In the genomic region with DNA sequence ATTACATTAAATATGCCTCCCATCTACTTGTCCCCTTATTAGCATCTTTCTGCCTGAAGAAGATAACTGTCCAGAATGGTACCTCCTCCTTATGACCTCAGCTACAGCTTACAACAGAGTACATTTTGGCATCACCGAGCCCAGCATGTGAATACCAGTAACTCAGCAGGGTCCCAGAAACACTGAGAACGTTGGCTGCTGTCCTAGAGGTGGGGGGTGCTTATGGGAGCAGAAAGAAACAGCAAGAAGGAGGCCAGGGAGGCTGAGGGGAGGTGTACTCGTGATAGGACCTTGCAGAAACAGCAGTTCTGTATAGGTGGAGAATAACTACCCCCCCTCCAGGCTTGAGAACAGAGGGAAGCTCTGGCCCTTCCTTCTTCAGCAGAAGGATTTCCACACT, we compare ENCODE assay signal across 27 mouse cellular contexts. TPM values are rescaled to one million over a fixed set of nuclear protein-coding genes. Genes with fewer than 3 reads are reported as not detected.
DNase-seq lines count a peak whose midpoint lies in the region; ATAC-seq and TF ChIP-seq lines count a peak whose summit lies in the region.
"Had no signal": no experiment of that assay in that cellular context is flagged by ENCODE, and none has a peak within 500 bp of the region (broad histone marks: within the 10 kb centered on the region; RNA-seq: fewer than 3 reads in every experiment).

No protein-coding gene starts in this region.

- WGBS in forebrain, embryonic 14.5 days: 8% methylated on average over 3 of the region's 3 CpGs
- 12% methylated on average over 3 of the region's 3 CpGs for WGBS in forebrain, embryonic 11.5 days

- no peaks in the 10 kb centered on the region for H3K36me3 ChIP-seq in forebrain, embryonic 14.5 days (ENCODE audit: control insufficient read depth, insufficient read depth, low read length)
- no peaks in the 10 kb centered on the region for H3K36me3 ChIP-seq in forebrain, embryonic 11.5 days (ENCODE audit: control insufficient read depth, insufficient read depth, low read length)
- H3K36me3 ChIP-seq: embryonic facial prominence, embryonic 10.5 days; embryonic facial prominence, embryonic 15.5 days; heart, embryonic 13.5 days; hindbrain, embryonic 15.5 days; liver, embryonic 15.5 days; midbrain, embryonic 10.5 days; neural tube, embryonic 13.5 days had no signal

- ATAC-seq in forebrain, embryonic 14.5 days: no peak
- no peak for ATAC-seq in forebrain, embryonic 11.5 days (replicated peaks; ENCODE audit: low FRiP score)
- ATAC-seq in erythroid progenitor cell, adult 5-6 weeks (replicated peaks; ENCODE audit: low FRiP score, poor library complexity, severe bottlenecking): no peak
- ATAC-seq: activated CD4-positive, CD25-positive, alpha-beta regulatory T cell, adult 4 months; forebrain, postnatal 0 days; midbrain, embryonic 16.5 days had no signal

- H3K4me3 ChIP-seq in forebrain, embryonic 14.5 days (ENCODE audit: low read depth, low read length): no peak overlapping the region
- no peak overlapping the region for H3K4me3 ChIP-seq in forebrain, embryonic 11.5 days (ENCODE audit: low read depth, low read length)
- H3K4me3 ChIP-seq: embryonic facial prominence, embryonic 10.5 days; embryonic facial prominence, embryonic 15.5 days; heart, embryonic 13.5 days; hindbrain, embryonic 15.5 days; liver, embryonic 15.5 days; midbrain, embryonic 10.5 days; myocyte; neural tube, embryonic 13.5 days had no signal

- H3K4me2 ChIP-seq in forebrain, embryonic 14.5 days (ENCODE audit: low read length): no peak overlapping the region
- no peak overlapping the region for H3K4me2 ChIP-seq in forebrain, embryonic 11.5 days (ENCODE audit: low read depth, low read length, severe bottlenecking)
- H3K4me2 ChIP-seq: embryonic facial prominence, embryonic 15.5 days; heart, embryonic 13.5 days; hindbrain, embryonic 15.5 days; liver, embryonic 15.5 days; lung, embryonic 14.5 days; neural tube, embryonic 13.5 days had no signal

- H3K4me1 ChIP-seq in forebrain, embryonic 14.5 days (ENCODE audit: control insufficient read depth, insufficient read depth, low read length): peaks cover 8% of the 10 kb centered on the region
- 0 out of 2 replicates have a peak, but pooled peaks cover 6% of the 10 kb centered on the region for H3K4me1 ChIP-seq in forebrain, embryonic 11.5 days (replicated peaks; ENCODE audit: control insufficient read depth, insufficient read depth, low read length)
- H3K4me1 ChIP-seq: embryonic facial prominence, embryonic 10.5 days; embryonic facial prominence, embryonic 15.5 days; heart, embryonic 13.5 days; hindbrain, embryonic 15.5 days; liver, embryonic 15.5 days; neural tube, embryonic 13.5 days had no signal

- H3K27ac ChIP-seq in forebrain, embryonic 14.5 days (ENCODE audit: low read depth, low read length): no peak overlapping the region
- no peak overlapping the region for H3K27ac ChIP-seq in forebrain, embryonic 11.5 days (ENCODE audit: low read depth, low read length)
- H3K27ac ChIP-seq: embryonic facial prominence, embryonic 10.5 days; embryonic facial prominence, embryonic 15.5 days; heart, embryonic 13.5 days; hindbrain, embryonic 15.5 days; kidney, postnatal 0 days; liver, embryonic 15.5 days; midbrain, embryonic 10.5 days; neural tube, embryonic 13.5 days had no signal

- no peaks in the 10 kb centered on the region for H3K27me3 ChIP-seq in forebrain, embryonic 14.5 days (replicated peaks; ENCODE audit: control insufficient read depth, insufficient read depth, low read length)
- no peaks in the 10 kb centered on the region for H3K27me3 ChIP-seq in forebrain, embryonic 11.5 days (ENCODE audit: control insufficient read depth, insufficient read depth, low read length)
- H3K27me3 ChIP-seq: embryonic facial prominence, embryonic 15.5 days; hindbrain, embryonic 15.5 days; liver, embryonic 15.5 days; neural tube, embryonic 13.5 days had no signal

- H3K9me3 ChIP-seq in forebrain, embryonic 14.5 days (replicated peaks; ENCODE audit: control insufficient read depth, low read length): no peaks in the 10 kb centered on the region
- no peaks in the 10 kb centered on the region for H3K9me3 ChIP-seq in forebrain, embryonic 11.5 days (ENCODE audit: control insufficient read depth, low read length)
- H3K9me3 ChIP-seq: embryonic facial prominence, embryonic 10.5 days; embryonic facial prominence, embryonic 15.5 days; heart, embryonic 13.5 days; hindbrain, embryonic 15.5 days; liver, embryonic 15.5 days; midbrain, embryonic 10.5 days; neural tube, embryonic 13.5 days had no signal

- no peak for TF ChIP-seq POLR2A in brain, embryonic 14.5 days (IDR thresholded peaks at IDR 0.05; ENCODE audit: borderline replicate concordance, extremely low read depth, insufficient read depth, insufficient read length, poor library complexity, severe bottlenecking)

- DNase-seq in forebrain, embryonic 14.5 days (ENCODE audit: low spot score): peak; percentile 70
- DNase-seq in forebrain, embryonic 11.5 days (ENCODE audit: low spot score): no peak
- DNase-seq in Muller cell, postnatal 12 days (ENCODE audit: inconsistent ontology term): peak; percentile 66
- DNase-seq in brain, embryonic 14.5 days (ENCODE audit: low read depth): peak; percentile 82
- DNase-seq in cerebellum, adult 9-11 months: peak; percentile 45
- DNase-seq in liver: no peak
- DNase-seq in kidney, adult 18-20 months: no peak
- DNase-seq: adrenal gland, adult 8-10 months; forebrain, postnatal 0 days; heart, postnatal 10 days; kidney, adult 2 months; kidney, postnatal 4 days; lung, embryonic 14.5 days; right cerebral cortex, postnatal 14 days; thymus, postnatal 4 days had no signal

- no peak for TF ChIP-seq CTCF in brain, embryonic 14.5 days (IDR thresholded peaks at IDR 0.05; ENCODE audit: borderline replicate concordance, extremely low read depth, insufficient read depth, insufficient read length)

- no peak overlapping the region for H3K9ac ChIP-seq in forebrain, embryonic 14.5 days (ENCODE audit: low read length)
- H3K9ac ChIP-seq in forebrain, embryonic 11.5 days (ENCODE audit: low read length): no peak overlapping the region
- H3K9ac ChIP-seq: embryonic facial prominence, embryonic 15.5 days; forebrain, postnatal 0 days; heart, embryonic 13.5 days; hindbrain, embryonic 15.5 days; liver, embryonic 15.5 days; lung, embryonic 14.5 days; neural tube, embryonic 13.5 days had no signal

RNA-seq across cellular contexts. Expression of a gene that starts 30.2 kb away (rescaled TPM):
- 206 and 247 TPM in 2 replicates for polyA plus RNA-seq in forebrain, embryonic 14.5 days (2014; fragmentation: Nextera tagmentation; extraction: Ambion mirVana)
- polyA plus RNA-seq in forebrain, embryonic 11.5 days (2014; fragmentation: Nextera tagmentation; extraction: Ambion mirVana): 105 and 112 TPM in 2 replicates
- polyA plus RNA-seq in brain, embryonic 14.5 days (2012; rRNA removed): 78.1 and 103 TPM in 2 replicates
- total RNA-seq in erythroid progenitor cell, adult 5-6 weeks (2015; ENCODE audit: low replicate concordance): 3.8 and 5.8 TPM in 2 replicates
- 0.83 and 1.7 TPM in 2 replicates for total RNA-seq in erythroid progenitor cell, adult 5-6 weeks (2017; ENCODE audit: low replicate concordance)

Comparison
In these comparisons a context has a peak if more than half of its experiments do, and no peak if none do; other contexts are left out.
1. DNase-seq: peak in forebrain, embryonic 14.5 days (single experiment), Muller cell, postnatal 12 days (single experiment), brain, embryonic 14.5 days (single experiment) and cerebellum, adult 9-11 months (single experiment); none in forebrain, embryonic 11.5 days (single experiment), liver (single experiment) and kidney, adult 18-20 months (single experiment).